Mouse (Mus musculus) Patski (cell line): Measurements from ENCODE around the gene Adamtsl1. TPM values are rescaled to one million over a fixed set of nuclear protein-coding genes. Genes with fewer than 3 reads are reported as not detected.

ENCODE experiments used
- ATAC-seq: fragments of 100-300 bp; one replicate; pipeline ENCODE4 v1.8.0; 2021
- CTCF ChIA-PET: fragments of 350-600 bp; sonication (Branson Sonifier 250); formaldehyde crosslinking; loops from one replicate; lab custom pipeline; 2022; ENCODE audit warnings: inconsistent platforms; lab: Charles Lee
- POLR2A ChIA-PET: fragments of 350-600 bp; sonication (Branson Sonifier 250); formaldehyde crosslinking; loops from one replicate; lab custom pipeline; 2022; ENCODE audit warnings: antibody characterized with exemption, inconsistent platforms; lab: Charles Lee
- DNase-seq: peaks from one replicate; pipeline ENCODE4 v3.0.0-alpha.2; 2011; ENCODE audit warnings: low read depth, low spot score
- H3K27me3 ChIP-seq: fragments of 371-371 bp; one replicate; pipeline ENCODE4 v1.5.1; 2021
- CTCF ChIP-seq: fragments of 100-300 bp; IDR thresholded peaks from one replicate; pipeline ENCODE4 v1.5.1; 2021
- in situ Hi-C: fragments of 300-500 bp; cut with MboI; formaldehyde crosslinking; loops from 3 replicates; pipeline ENCODE4 v1.11.1; 2018; ENCODE audit warnings: low pct_unique_long_range_greater_than_20kb, mixed read lengths
- polyA plus RNA-seq: library from polyadenylated mRNA; unstranded; gene quantifications from one replicate; pipeline ENCODE4 v1.2.3, GENCODE M21; 2021

Adamtsl1 gene
- polyA plus RNA-seq, 1 experiment from 2014 or later = not detected

DNA sequence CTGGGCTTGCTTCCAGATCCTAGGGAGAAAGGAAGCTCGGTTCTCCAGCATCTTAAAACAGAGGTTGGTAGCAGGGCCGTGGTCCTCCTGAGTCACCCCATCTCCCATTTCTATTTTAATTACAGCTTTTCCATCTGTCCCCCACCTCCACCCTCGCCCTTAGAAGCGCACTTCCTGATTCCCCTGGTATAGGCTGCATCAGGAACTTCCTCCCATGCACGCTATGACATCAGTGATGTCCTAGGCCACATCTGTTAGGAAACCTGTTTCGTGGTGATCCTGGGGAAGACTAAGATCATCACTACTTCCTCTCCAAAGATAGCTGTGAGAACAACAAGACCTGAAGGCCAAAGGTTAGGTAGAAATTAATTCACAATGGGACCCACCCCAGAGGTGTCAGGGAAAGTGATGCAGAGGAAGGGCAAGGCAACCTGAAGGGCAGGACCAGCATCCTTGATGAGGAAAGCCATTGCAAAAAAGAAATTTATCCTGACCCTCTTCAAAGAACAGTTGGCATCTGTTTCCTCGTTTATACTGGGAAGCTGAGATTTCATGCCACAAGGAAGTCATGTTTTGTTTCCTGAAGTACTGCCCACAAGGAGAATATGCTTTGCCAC, 882.8 kb downstream of the Adamtsl1 start:
- no peak for DNase-seq
- ATAC-seq = no peak
- no peaks in the 10 kb centered on the region for H3K27me3 ChIP-seq
- TF ChIP-seq CTCF = no peak
- POLR2A ChIA-PET = no interaction called here
- CTCF ChIA-PET = interaction anchor here (1.3 to 2.7 kb wide), 3 partner anchors 10 to 23 kb away, joined by 3 to 10 read pairs (median 4); no protein-coding TSS in a partner anchor
- in situ Hi-C loops = no loop called here

DNA sequence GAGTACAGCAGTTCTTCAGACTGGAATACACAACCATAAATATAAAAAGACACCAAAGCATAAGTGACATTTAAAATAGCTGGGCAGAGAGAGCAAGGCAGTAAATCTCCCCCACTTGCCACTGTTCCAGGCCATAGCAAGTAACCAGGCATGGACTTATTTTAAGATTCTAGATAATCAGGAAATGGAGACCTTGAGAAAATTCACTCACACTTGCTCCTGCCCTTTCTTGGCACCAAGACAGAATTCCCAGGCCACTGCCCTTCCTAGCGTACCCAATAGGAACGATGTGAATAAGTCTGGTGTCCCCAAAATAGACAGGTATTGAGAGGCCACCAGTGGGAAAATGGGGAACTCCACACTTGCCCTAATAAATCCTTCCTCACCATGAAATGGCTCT, 883.5 kb downstream of the Adamtsl1 start:
- no peak for ATAC-seq
- TF ChIP-seq CTCF = no peak
- POLR2A ChIA-PET = no interaction called here

DNA sequence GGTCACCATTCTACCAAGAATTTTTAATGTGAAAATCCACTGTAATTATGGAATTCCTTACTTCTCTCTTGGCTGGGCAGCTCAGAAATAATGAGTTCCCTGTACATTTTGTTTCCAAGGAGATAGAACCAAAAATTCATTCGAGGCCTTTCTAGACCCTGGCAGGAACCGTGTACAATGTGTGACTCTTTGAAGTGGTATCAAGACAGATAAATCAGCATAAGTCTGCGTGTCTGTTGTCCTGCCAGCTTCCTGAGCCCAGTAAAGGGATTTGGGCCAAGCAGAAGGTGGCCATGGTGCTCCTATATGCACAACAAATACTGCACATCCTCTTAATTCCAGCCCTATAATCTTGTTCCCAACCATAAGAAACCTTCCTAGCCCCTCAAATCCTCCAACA, 887.1 kb downstream of the Adamtsl1 start:
- DNase-seq (no peak), ATAC-seq (no peak)
- H3K27me3 ChIP-seq = no peaks in the 10 kb centered on the region
- no peak for TF ChIP-seq CTCF
- POLR2A ChIA-PET = no interaction called here
- in situ Hi-C loops = no loop called here
- CTCF ChIA-PET = no interaction called here

More for the DNA sequence above, 883.5 kb downstream of the Adamtsl1 start:
- CTCF ChIA-PET = interaction anchor here (2.7 kb wide), 1 partner anchor 9 kb away, joined by 10 read pairs; no protein-coding TSS in a partner anchor
- in situ Hi-C loops = no loop called here
- no peaks in the 10 kb centered on the region for H3K27me3 ChIP-seq
- no peak for DNase-seq

DNA sequence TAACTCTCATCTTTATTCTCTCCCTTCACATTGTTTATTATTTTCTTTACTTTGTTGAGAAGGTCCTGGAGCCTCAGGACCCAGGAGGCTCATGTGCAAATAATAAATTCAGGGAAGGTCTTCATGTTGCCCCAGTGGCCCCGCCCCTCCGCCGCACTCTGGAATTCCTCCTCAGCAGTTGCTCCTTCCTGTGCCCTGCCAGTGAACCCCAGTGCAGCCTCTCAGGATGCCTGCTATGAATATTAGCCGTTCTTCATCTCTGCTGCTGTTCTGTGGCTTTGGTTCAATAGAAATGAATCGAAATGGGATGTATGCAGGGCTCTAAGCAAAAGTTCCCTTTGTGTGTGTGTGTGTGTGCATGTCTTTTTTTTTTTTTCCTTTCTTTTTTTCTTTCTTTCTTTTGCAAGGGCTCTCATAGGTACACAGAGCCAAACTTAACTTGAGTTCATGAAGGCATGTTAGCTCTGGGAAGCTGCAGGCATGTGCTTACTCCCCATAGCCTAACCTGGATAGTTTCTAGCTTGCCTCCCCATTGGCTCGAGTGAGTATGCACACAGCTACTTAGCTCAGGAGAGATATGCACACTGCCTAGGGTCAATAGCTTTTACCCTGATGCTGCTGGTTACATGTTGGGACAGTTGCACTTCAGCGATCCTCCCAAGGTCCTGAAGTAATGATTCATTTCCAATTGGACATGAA, 892.7 kb downstream of the Adamtsl1 start:
- ChIA-PET POLR2A (no interaction called here), CTCF (interaction anchor here (3.7 kb wide), 1 partner anchor 11 kb away, joined by 10 read pairs; no protein-coding TSS in a partner anchor)
- H3K27me3 ChIP-seq = no peaks in the 10 kb centered on the region
- in situ Hi-C loops = no loop called here
- DNase-seq = no peak
- no peak for ATAC-seq
- TF ChIP-seq CTCF = no peak

GRCm38 (mm10) chr4:86407200-86407527, 893.2 kb downstream of the Adamtsl1 start:
- ChIA-PET POLR2A (no interaction called here), CTCF (interaction anchor here (3.7 kb wide), 1 partner anchor 11 kb away, joined by 10 read pairs; no protein-coding TSS in a partner anchor)
- in situ Hi-C loops = no loop called here
- no peak for TF ChIP-seq CTCF
- ATAC-seq (no peak), DNase-seq (no peak)
- H3K27me3 ChIP-seq = no peaks in the 10 kb centered on the region

GRCm38 (mm10) chr4:86408421-86408820, 894.4 kb downstream of the Adamtsl1 start:
- ATAC-seq (no peak), DNase-seq (no peak)
- POLR2A ChIA-PET = no interaction called here
- no peak for TF ChIP-seq CTCF
- in situ Hi-C loops = no loop called here
- CTCF ChIA-PET = no interaction called here
- H3K27me3 ChIP-seq = no peaks in the 10 kb centered on the region

DNA sequence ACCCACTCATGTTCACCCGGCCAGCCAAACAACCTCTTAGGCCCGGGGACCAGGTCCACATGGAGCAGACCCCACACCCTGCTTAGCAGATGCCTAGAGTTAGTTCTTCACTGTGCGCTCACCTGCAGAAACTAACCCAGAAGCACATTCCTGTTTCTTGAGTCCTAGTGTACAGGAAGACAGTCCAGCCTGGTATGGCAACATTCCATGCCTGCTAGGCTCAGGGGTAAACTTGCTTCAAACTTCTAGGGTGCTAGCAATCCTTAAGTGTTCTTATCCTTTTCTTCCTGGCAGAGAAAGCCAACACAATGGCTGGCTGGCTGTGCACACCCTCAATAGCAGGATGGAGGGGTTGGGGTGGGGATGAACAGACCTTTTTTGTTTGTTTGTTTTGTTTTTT, 897.0 kb downstream of the Adamtsl1 start:
- CTCF ChIA-PET = no interaction called here
- TF ChIP-seq CTCF = no peak
- POLR2A ChIA-PET = no interaction called here
- DNase-seq (no peak), ATAC-seq (no peak)
- in situ Hi-C loops = no loop called here
- H3K27me3 ChIP-seq = no peaks in the 10 kb centered on the region

- no peak for DNase-seq
These were observed 899.4 kb downstream of the Adamtsl1 start for GRCm38 (mm10) chr4:86413388-86413787.

DNA sequence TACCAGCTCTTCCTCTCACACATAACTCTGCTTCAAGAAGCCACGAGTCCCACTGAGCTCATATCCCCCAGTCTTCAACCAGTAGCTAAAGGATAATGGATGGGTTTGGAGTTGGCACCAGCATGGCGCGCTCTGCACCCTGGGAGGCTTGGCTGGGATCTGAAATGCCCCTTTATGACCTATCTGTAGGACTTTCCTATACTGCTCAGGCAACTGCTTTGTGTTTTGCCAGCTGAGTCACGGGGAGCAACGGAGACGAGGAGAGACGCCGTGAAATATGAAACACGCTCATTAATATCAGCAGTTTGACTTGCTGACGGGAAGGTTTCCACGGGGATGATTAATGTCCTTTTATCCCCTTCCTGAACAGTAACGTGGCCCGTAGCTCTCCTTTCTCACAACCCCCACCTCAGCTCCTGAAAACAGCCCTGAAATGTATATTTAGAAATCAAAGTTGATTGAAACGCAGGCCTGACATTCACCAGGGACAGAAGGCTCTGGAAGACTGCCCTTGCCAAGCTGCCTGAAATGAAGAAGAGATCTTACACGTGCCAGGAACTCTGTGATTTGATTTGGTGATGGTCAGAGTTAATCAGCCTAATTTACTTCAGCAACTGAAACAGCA, 902.5 kb downstream of the Adamtsl1 start:
- no peaks in the 10 kb centered on the region for H3K27me3 ChIP-seq
- DNase-seq (no peak), ATAC-seq (no peak)
- in situ Hi-C loops = no loop called here
- CTCF ChIA-PET = interaction anchor here (1.1 kb wide), 1 partner anchor 21 kb away, joined by 4 read pairs; no protein-coding TSS in a partner anchor
- POLR2A ChIA-PET = no interaction called here
- TF ChIP-seq CTCF = no peak

More at GRCm38 (mm10) chr4:86413388-86413787, 899.4 kb downstream of the Adamtsl1 start:
- in situ Hi-C loops = no loop called here
- no peaks in the 10 kb centered on the region for H3K27me3 ChIP-seq
- POLR2A ChIA-PET = no interaction called here
- no peak for ATAC-seq
- CTCF ChIA-PET = no interaction called here
- TF ChIP-seq CTCF = no peak

GRCm38 (mm10) chr4:86422586-86422985, 908.6 kb downstream of the Adamtsl1 start:
- in situ Hi-C loops = no loop called here
- ChIA-PET CTCF (no interaction called here), POLR2A (no interaction called here)
- TF ChIP-seq CTCF = no peak
- ATAC-seq (no peak), DNase-seq (no peak)
- H3K27me3 ChIP-seq = no peaks in the 10 kb centered on the region

DNA sequence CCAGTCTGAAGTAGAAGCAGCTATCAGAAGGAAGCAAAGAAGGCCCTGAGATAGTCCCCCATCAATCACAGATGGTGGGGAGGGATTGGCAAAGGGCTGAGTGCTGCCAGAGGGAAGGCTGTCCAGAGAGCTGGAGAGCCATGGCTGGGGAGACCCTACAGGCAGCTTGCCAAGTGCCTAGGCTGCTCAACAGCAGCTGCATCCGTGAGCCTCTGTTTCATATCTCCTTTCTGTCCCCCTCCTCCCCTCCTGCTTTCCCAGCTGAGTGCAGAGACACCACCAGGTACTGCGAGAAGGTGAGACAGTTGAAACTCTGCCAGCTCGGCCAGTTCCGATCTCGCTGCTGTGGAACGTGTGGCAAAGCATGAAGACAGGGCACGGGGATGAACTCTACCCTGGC, 911.6 kb downstream of the Adamtsl1 start:
- H3K27me3 ChIP-seq = no peaks in the 10 kb centered on the region
- in situ Hi-C loops = no loop called here
- no peak for TF ChIP-seq CTCF
- DNase-seq (no peak), ATAC-seq (no peak)
- ChIA-PET CTCF (interaction anchor here (1.4 kb wide), 1 partner anchor 21 kb away, joined by 3 read pairs; no protein-coding TSS in a partner anchor), POLR2A (no interaction called here)
